Mouse (Mus musculus) kidney, adult 2 months (tissue): ENCODE measurements around the gene Sh2b3.

Experiments
- CTCF ChIP-seq: fragments of 200-500 bp; conservative IDR thresholded peaks from 2 replicates; pipeline ENCODE4 v1.5.1; 2011; ENCODE audit warnings: low read depth, mild to moderate bottlenecking, control low read depth, low read length, moderate library complexity, mixed read lengths; ENCODE audit not compliant: insufficient read depth, insufficient read length
- POLR2A ChIP-seq: fragments of 200-500 bp; IDR thresholded peaks from one replicate; pipeline ENCODE4 v1.6.1; 2011; ENCODE audit warnings: low read depth, low read length, control low read depth

DNA sequence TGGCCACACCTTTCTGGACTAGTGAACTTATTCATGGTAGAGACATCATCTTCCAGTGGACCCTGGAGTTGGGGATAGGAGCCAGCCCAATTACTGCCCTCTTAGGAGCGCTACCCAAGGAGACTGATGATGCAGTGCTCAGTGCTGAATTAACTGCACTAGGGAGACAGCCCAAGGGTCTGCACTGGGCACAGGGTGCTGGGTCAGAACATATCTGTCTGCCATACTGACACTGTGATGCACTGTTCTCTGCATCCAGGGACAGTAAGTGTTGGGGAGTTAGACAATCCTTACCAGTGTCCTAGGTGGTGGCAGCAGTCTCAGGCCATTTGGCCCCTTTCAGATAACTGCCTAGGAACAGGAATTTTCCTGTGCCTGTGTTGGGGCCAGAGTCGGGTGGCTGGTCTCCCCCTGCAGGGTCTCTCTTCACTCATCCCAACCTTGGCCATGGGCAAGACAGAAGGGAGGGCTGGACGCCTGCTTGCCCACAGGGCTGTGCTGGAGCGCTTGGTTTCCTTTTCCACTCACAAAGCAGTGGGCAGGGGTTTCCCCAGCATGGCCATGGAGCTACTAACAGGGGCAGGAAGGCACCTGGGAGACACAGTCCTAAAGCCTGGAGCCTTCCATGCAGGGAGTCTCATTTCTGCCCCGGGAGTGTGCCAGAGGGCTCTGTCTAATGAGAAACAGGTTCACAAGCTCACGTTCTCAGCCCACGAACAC, 14.5 kb downstream of the Sh2b3 start:
- TF ChIP-seq CTCF (no peak), POLR2A (no peak)
